Mouse (Mus musculus): ENCODE data around the gene Ap1m1.

- TF ChIP-seq POLR2A (IDR thresholded peaks at IDR 0.05; ENCODE audit: borderline replicate concordance, extremely low read depth, insufficient read depth, insufficient read length, poor library complexity, severe bottlenecking) (no peak), CTCF (IDR thresholded peaks at IDR 0.05; ENCODE audit: borderline replicate concordance, extremely low read depth, insufficient read depth, insufficient read length) (no peak)
Measured at GRCm38 (mm10) chr8:72305210-72305905, 65.5 kb downstream of the Ap1m1 start, which contains the start of gene Gm10282.

All from brain, embryonic 14.5 days (tissue).